Mouse (Mus musculus): ENCODE data around the gene Yipf7. TPM values are rescaled to one million over a fixed set of nuclear protein-coding genes. Genes with fewer than 3 reads are reported as not detected.

Gene Yipf7
- polyA plus RNA-seq (2015; fragmentation: Nextera tagmentation; extraction: Ambion mirVana): 0.28 TPM in 1 of 2 replicates, not detected in the other

GRCm38 (mm10) chr5:69542489-69542888, at the start of gene Yipf7:
Yipf7 (minus strand) TSS chr5:69542648.
- 64% methylated on average over 4 of the region's 4 CpGs for WGBS
- Histone ChIP-seq H3K4me1 (no peaks in the 10 kb centered on the region), H3K9me3 (no peaks in the 10 kb centered on the region), H3K9ac (no peak within 1 kb of the TSS), H3K27ac (no peak within 1 kb of the TSS), H3K27me3 (no peaks in the 10 kb centered on the region), H3K4me3 (no peak within 1 kb of the TSS), H3K4me2 (replicated peaks) (no peak within 1 kb of the TSS), H3K36me3 (no peaks in the 10 kb centered on the region)
- ATAC-seq (ENCODE audit: low FRiP score, low read depth): no peak

- peak within 1 kb of the TSS; percentile 88 for H3K9ac ChIP-seq
- H3K27ac ChIP-seq: peak within 1 kb of the TSS; percentile 91
- no peaks in the 10 kb centered on the region for H3K27me3 ChIP-seq
- WGBS: 3% methylated on average over 42 of the region's 42 CpGs
- H3K4me1 ChIP-seq: peaks cover 6% of the 10 kb centered on the region
- ATAC-seq (ENCODE audit: low FRiP score, low read depth): peak; percentile 98
- H3K4me3 ChIP-seq: peak within 1 kb of the TSS; percentile 75
- peaks cover 6% of the 10 kb centered on the region for H3K36me3 ChIP-seq
- H3K9me3 ChIP-seq: no peaks in the 10 kb centered on the region
- peak within 1 kb of the TSS; percentile 74 for H3K4me2 ChIP-seq (replicated peaks)
Observed at GRCm38 (mm10) chr5:69591640-69592461, 49.4 kb upstream of the Yipf7 start, which contains the start of gene Gnpda2. Gnpda2 (minus strand) TSS chr5:69592340.

GRCm38 (mm10) chr5:69557404-69557935, 15.0 kb upstream of the Yipf7 start:
- Histone ChIP-seq H3K4me3 (peak overlapping the region; percentile 89), H3K9ac (peak overlapping the region; percentile 97), H3K4me1 (no peaks in the 10 kb centered on the region), H3K36me3 (peaks cover 15% of the 10 kb centered on the region), H3K4me2 (replicated peaks) (peak overlapping the region; percentile 66), H3K27me3 (no peaks in the 10 kb centered on the region), H3K9me3 (no peaks in the 10 kb centered on the region), H3K27ac (peak overlapping the region; percentile 83)
- 11% methylated on average over 16 of the region's 16 CpGs for WGBS
- ATAC-seq (ENCODE audit: low FRiP score, low read depth): 0 out of 2 replicates have a peak, but pooled peaks have one; percentile 10

DNA sequence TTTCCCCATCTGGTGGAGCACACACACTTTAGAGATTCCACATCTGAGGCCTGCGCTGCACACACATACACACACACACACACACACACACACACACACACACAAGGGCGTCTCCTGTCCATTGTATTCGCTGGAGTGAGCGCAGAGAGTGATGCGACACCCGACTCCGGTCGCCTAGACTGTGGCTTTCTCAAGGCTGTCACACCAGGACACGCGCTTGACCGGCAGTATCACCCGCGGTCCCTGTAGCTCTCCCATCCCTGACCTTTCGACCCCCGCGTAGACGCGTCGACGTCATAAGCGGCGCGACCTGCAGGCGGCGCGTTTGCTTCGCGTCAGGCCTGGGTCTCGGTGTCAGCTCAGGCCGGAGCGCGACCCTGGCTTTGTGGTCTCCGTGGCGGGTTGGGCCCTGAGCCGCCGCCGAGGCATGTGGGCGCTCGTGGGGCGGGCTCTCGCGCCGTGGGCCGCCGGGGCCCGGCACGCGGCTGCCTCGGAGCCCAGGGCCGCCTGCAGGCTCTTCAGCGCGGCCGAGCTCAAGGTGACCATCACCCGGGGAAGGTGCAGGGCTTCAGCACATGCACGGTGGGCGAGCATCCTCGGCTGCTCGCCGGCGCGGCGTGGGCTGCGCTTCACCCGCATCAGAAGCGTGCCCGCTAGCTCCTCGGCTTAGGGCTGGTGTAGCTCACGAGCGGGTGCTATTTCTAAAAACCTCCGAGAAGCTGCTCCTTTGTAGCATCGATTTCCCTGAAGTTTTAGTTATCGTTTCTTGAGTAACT, 14.4 kb upstream of the Yipf7 start, which contains the start of gene Guf1:
Guf1 (plus strand) TSS at position 296 of the 776 bp plus-strand sequence.
- Histone ChIP-seq H3K27me3 (no peaks in the 10 kb centered on the region), H3K27ac (peak within 1 kb of the TSS; percentile 83), H3K4me1 (no peaks in the 10 kb centered on the region), H3K4me2 (replicated peaks) (peak within 1 kb of the TSS; percentile 66), H3K4me3 (peak within 1 kb of the TSS; percentile 89), H3K9me3 (no peaks in the 10 kb centered on the region), H3K9ac (peak within 1 kb of the TSS; percentile 97), H3K36me3 (peaks cover 15% of the 10 kb centered on the region)
- WGBS: 1% methylated on average over 63 of the region's 72 CpGs
- peak; percentile 93 for ATAC-seq (ENCODE audit: low FRiP score, low read depth)

DNA sequence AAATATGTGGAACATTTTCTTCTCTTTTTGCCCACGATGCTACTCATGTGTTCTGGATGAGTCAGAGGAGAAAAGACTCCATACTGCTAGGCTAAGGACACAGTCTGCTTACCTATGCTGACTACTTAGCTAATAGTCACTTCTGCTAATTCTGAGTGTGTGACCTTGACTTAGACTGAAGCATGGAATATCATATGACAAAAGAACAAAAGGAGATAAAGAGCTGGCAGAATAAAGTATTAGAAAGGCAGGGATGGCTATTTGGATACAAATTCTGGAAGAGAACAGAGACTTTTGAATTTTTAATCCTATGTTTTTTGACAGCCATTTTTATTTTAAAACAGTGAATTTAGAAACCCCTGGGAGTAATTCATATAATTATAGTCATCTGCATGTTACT, 768 bp downstream of the Yipf7 start:
- H3K9ac ChIP-seq: no peak overlapping the region
- no peaks in the 10 kb centered on the region for H3K9me3 ChIP-seq
- H3K27ac ChIP-seq: no peak overlapping the region
- H3K27me3 ChIP-seq: no peaks in the 10 kb centered on the region
- no peaks in the 10 kb centered on the region for H3K36me3 ChIP-seq
- no peaks in the 10 kb centered on the region for H3K4me1 ChIP-seq
- no peak overlapping the region for H3K4me3 ChIP-seq
- H3K4me2 ChIP-seq (replicated peaks): no peak overlapping the region
- no peak for ATAC-seq (ENCODE audit: low FRiP score, low read depth)
- 78% methylated on average over 1 of the region's 1 CpGs for WGBS

GRCm38 (mm10) chr5:69523944-69524343, 18.5 kb downstream of the Yipf7 start:
- no peaks in the 10 kb centered on the region for H3K9me3 ChIP-seq
- no peaks in the 10 kb centered on the region for H3K27me3 ChIP-seq

DNA sequence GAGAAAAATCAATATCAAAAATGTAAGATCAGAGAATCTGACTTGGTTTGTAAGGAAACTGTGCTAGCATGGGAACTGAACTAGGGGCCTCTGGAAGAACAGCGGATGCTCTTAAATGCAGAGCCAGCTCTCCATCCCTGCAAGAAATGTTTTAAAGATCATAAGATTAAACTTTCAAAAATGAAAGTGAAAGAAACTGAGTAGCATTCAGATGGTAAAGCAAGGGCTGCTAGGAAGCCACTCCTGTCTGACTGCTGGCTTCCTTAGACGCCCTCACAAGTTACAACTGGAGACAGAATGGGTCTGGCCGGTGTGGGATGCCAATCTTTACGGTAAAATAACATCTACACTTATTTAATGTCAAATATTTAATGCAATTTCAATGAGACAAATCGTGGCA, 20.4 kb downstream of the Yipf7 start:
- Histone ChIP-seq H3K4me1 (no peaks in the 10 kb centered on the region), H3K9ac (no peak overlapping the region), H3K4me2 (replicated peaks) (no peak overlapping the region), H3K27me3 (no peaks in the 10 kb centered on the region), H3K36me3 (no peaks in the 10 kb centered on the region), H3K4me3 (no peak overlapping the region), H3K9me3 (no peaks in the 10 kb centered on the region), H3K27ac (no peak overlapping the region)
- 65% methylated on average over 5 of the region's 5 CpGs for WGBS
- ATAC-seq (ENCODE audit: low FRiP score, low read depth): no peak

More at GRCm38 (mm10) chr5:69523944-69524343, 18.5 kb downstream of the Yipf7 start:
- Histone ChIP-seq H3K27ac (no peak overlapping the region), H3K4me1 (no peaks in the 10 kb centered on the region), H3K9ac (no peak overlapping the region), H3K4me2 (replicated peaks) (no peak overlapping the region), H3K4me3 (no peak overlapping the region), H3K36me3 (no peaks in the 10 kb centered on the region)
- ATAC-seq (ENCODE audit: low FRiP score, low read depth): no peak

DNA sequence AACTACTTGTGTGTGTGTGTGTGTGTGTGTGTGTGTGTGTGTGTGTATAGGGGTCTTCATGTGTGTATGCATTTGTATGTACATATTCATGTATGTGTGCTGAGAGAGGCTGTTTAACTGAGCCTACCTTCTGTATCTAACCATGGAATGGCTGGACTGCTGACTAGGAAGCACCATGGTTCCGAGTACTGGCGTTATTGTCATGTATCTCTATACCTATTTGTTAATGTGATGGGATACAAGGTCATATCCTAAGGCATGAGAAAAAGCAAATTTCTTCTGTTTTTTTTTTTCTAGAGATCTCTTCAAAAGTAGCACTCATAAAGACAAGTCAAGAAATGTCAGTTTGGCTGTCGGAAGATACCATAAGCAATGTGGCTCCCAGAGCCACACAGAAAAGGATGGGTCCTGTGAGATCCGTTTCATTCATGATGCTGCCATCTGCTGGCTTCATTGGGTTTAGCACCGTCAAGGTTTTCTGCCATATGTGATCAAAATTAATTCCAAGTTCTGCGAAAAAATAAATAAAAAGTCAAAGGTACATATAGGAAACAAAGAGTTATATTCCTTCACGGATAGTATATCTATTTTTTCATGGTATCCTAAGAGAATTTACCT, 21.7 kb downstream of the Yipf7 start:
- Histone ChIP-seq H3K27me3 (no peaks in the 10 kb centered on the region), H3K27ac (no peak overlapping the region), H3K4me3 (no peak overlapping the region), H3K4me2 (replicated peaks) (no peak overlapping the region), H3K4me1 (no peaks in the 10 kb centered on the region), H3K36me3 (no peaks in the 10 kb centered on the region), H3K9ac (no peak overlapping the region), H3K9me3 (no peaks in the 10 kb centered on the region)
- ATAC-seq (ENCODE audit: low FRiP score, low read depth): peak; percentile 54; the same call in 1 of the 2 replicates
- WGBS: 40% methylated on average over 7 of the region's 7 CpGs

GRCm38 (mm10) chr5:69512203-69512602, 30.2 kb downstream of the Yipf7 start:
- no peak overlapping the region for H3K27ac ChIP-seq
- H3K4me3 ChIP-seq: no peak overlapping the region
- no peaks in the 10 kb centered on the region for H3K27me3 ChIP-seq
- no peak for ATAC-seq (ENCODE audit: low FRiP score, low read depth)
- H3K9me3 ChIP-seq: no peaks in the 10 kb centered on the region
- 75% methylated on average over 4 of the region's 4 CpGs for WGBS
- H3K4me1 ChIP-seq: no peaks in the 10 kb centered on the region
- no peaks in the 10 kb centered on the region for H3K36me3 ChIP-seq
- H3K4me2 ChIP-seq (replicated peaks): no peak overlapping the region
- no peak overlapping the region for H3K9ac ChIP-seq

DNA sequence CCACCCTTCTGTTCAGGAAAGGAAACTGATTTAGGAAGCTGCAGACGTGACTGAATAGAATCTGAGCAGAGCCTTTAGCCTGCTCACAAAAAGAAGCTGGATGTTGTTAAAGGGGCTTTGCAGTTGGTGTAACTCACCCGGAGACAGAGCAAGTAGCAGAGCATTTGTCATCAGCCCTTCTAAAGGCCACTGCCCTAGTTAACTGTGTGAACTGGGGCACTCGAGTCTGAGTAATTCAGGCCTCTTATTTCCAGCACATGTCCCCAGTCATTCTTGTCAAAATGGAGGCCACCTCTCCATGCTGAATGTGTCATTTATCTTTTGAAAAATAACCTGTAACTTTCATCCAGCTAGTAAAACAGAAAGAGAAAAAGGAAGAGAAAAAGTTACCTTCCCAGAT, 30.8 kb downstream of the Yipf7 start:
- Histone ChIP-seq H3K4me1 (no peaks in the 10 kb centered on the region), H3K9ac (no peak overlapping the region), H3K4me3 (no peak overlapping the region), H3K9me3 (no peaks in the 10 kb centered on the region), H3K36me3 (no peaks in the 10 kb centered on the region), H3K27ac (no peak overlapping the region), H3K4me2 (replicated peaks) (no peak overlapping the region), H3K27me3 (no peaks in the 10 kb centered on the region)
- no peak for ATAC-seq (ENCODE audit: low FRiP score, low read depth)
- WGBS: 36% methylated on average over 3 of the region's 3 CpGs

GRCm38 (mm10) chr5:69507045-69507444, 35.4 kb downstream of the Yipf7 start:
- Histone ChIP-seq H3K4me3 (no peak overlapping the region), H3K4me1 (no peaks in the 10 kb centered on the region)

DNA sequence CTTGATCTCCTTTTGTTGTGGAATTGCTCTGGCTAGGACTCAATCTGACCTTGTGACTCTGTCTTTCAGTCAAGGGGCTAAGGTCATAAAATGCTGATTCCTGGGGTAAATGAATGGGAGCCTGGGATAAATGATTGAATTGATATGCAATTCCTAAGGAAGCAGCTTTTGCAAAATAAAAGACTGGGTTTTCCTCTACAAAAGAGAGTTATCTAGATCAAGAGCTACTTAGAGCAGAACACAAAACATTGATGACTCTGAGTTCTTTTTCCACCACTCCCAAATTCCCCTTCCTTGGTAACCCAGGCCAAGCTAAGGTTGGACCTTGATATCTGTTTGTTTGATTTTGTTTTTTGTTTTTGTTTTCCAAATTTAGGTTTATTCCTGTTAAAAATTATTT, 53.4 kb downstream of the Yipf7 start:
- Histone ChIP-seq H3K4me3 (no peak overlapping the region), H3K9ac (no peak overlapping the region), H3K9me3 (no peaks in the 10 kb centered on the region), H3K4me1 (no peaks in the 10 kb centered on the region), H3K36me3 (no peaks in the 10 kb centered on the region), H3K4me2 (replicated peaks) (no peak overlapping the region), H3K27me3 (no peaks in the 10 kb centered on the region), H3K27ac (no peak overlapping the region)
- no peak for ATAC-seq (ENCODE audit: low FRiP score, low read depth)

More at GRCm38 (mm10) chr5:69507045-69507444, 35.4 kb downstream of the Yipf7 start:
- Histone ChIP-seq H3K27ac (no peak overlapping the region), H3K9ac (no peak overlapping the region), H3K27me3 (no peaks in the 10 kb centered on the region), H3K36me3 (no peaks in the 10 kb centered on the region), H3K4me2 (replicated peaks) (no peak overlapping the region), H3K9me3 (no peaks in the 10 kb centered on the region)
- ATAC-seq (ENCODE audit: low FRiP score, low read depth): no peak
- WGBS: 79% methylated on average over 3 of the region's 3 CpGs
